Mouse (Mus musculus): ENCODE measurements around the gene Slfn8.

The Slfn8 gene

GRCm38 (mm10) chr11:83020621-83021020 lies at the start of gene Slfn8:
Gene Slfn8 (minus strand): TSS chr11:83020810.
- no peaks in the 10 kb centered on the region for H3K9me3 ChIP-seq (ENCODE audit: low read length)
- H3K4me1 ChIP-seq (replicated peaks; ENCODE audit: low read depth, low read length) = peaks cover 8% of the 10 kb centered on the region
- TF ChIP-seq NANOG (IDR thresholded peaks at IDR 0.05; ENCODE audit: borderline replicate concordance, low read length) (no peak), CTCF (conservative IDR thresholded peaks at IDR 0.05; ENCODE audit: low read length) (no peak), POU5F1 (IDR thresholded peaks at IDR 0.05; ENCODE audit: borderline replicate concordance, low read length) (no peak)
- peaks cover 8% of the 10 kb centered on the region for H3K27me3 ChIP-seq (ENCODE audit: insufficient read depth, low read length)
- H3K36me3 ChIP-seq (ENCODE audit: insufficient read depth, low read length) = no peaks in the 10 kb centered on the region
- H3K4me3 ChIP-seq (replicated peaks; ENCODE audit: low read length) = peak within 1 kb of the TSS; percentile 64

GRCm38 (mm10) chr11:83067982-83068694 lies 47.5 kb upstream of the Slfn8 start:
- TF ChIP-seq CTCF (conservative IDR thresholded peaks at IDR 0.05; ENCODE audit: low read length) = peak; percentile 72
- TF ChIP-seq NANOG (IDR thresholded peaks at IDR 0.05; ENCODE audit: borderline replicate concordance, low read length) = no peak
- Histone ChIP-seq H3K36me3 (ENCODE audit: insufficient read depth, low read length) (no peaks in the 10 kb centered on the region), H3K9me3 (ENCODE audit: low read length) (peaks cover 6% of the 10 kb centered on the region; the same call in 1 of the 2 replicates), H3K4me1 (replicated peaks; ENCODE audit: low read depth, low read length) (peaks cover 3% of the 10 kb centered on the region; the same call in 1 of the 2 replicates), H3K4me3 (replicated peaks; ENCODE audit: low read length) (no peak overlapping the region), H3K27me3 (ENCODE audit: insufficient read depth, low read length) (peaks cover 19% of the 10 kb centered on the region)

GRCm38 (mm10) chr11:83066640-83067531 lies 46.3 kb upstream of the Slfn8 start:
- H3K9me3 ChIP-seq (ENCODE audit: low read length) = peaks cover 6% of the 10 kb centered on the region; the same call in 1 of the 2 replicates
- no peaks in the 10 kb centered on the region for H3K36me3 ChIP-seq (ENCODE audit: insufficient read depth, low read length)
- H3K27me3 ChIP-seq (ENCODE audit: insufficient read depth, low read length) = peaks cover 19% of the 10 kb centered on the region
- no peak overlapping the region for H3K4me3 ChIP-seq (replicated peaks; ENCODE audit: low read length)
- TF ChIP-seq POU5F1 (IDR thresholded peaks at IDR 0.05; ENCODE audit: borderline replicate concordance, low read length) (no peak), CTCF (conservative IDR thresholded peaks at IDR 0.05; ENCODE audit: low read length) (no peak), NANOG (IDR thresholded peaks at IDR 0.05; ENCODE audit: borderline replicate concordance, low read length) (no peak)
- H3K4me1 ChIP-seq (replicated peaks; ENCODE audit: low read depth, low read length) = peaks cover 3% of the 10 kb centered on the region; the same call in 1 of the 2 replicates

DNA sequence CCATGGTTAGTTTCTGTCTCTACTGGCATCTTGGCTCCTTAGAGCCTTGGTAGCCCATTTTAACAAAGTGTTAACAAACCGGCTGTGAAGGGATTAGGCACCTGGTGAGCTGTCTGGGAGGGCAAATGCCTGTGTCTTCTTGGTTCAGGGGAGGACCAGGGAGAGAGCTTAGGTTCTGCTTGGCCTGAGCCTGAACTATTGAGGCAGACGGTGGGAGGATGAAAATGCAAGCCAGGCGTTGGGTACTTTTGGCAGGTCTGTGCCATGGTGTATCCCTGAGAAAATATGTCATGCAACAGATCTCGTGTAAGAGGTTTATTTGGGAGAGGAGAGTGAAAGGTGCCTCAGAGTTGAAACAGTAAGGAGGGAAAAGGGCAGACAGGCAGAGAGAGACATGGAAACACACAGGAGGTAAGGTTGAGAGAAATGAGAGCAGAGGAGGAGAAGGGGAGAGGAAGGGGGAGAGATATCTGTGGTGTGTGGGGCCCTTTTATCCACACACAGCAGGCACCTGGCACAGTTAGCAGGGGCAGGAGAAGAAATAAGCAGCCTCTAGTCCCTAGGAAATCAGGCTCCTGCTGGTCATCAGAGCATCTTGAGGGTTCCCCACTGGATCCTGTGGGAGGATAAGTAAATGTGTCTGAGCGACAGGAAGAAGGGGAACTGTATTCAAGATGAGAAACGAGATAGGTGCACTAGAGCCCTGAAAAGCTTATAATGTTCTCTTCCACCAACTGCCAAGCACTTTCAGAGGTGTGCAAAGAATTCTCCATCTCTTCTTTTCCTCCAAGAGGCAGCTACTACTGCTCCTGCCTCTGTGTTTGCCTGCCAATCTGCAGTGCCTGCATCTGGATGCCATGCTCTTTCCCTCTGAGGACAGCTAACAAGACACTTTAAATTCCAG lies 45.1 kb upstream of the Slfn8 start:
- Histone ChIP-seq H3K27me3 (ENCODE audit: insufficient read depth, low read length) (peaks cover 19% of the 10 kb centered on the region), H3K4me1 (replicated peaks; ENCODE audit: low read depth, low read length) (peaks cover 3% of the 10 kb centered on the region; the same call in 1 of the 2 replicates), H3K36me3 (ENCODE audit: insufficient read depth, low read length) (no peaks in the 10 kb centered on the region), H3K9me3 (ENCODE audit: low read length) (peaks cover 5% of the 10 kb centered on the region; the same call in 1 of the 2 replicates), H3K4me3 (replicated peaks; ENCODE audit: low read length) (no peak overlapping the region)
- TF ChIP-seq CTCF (conservative IDR thresholded peaks at IDR 0.05; ENCODE audit: low read length) (no peak), NANOG (IDR thresholded peaks at IDR 0.05; ENCODE audit: borderline replicate concordance, low read length) (no peak), POU5F1 (IDR thresholded peaks at IDR 0.05; ENCODE audit: borderline replicate concordance, low read length) (no peak)

DNA sequence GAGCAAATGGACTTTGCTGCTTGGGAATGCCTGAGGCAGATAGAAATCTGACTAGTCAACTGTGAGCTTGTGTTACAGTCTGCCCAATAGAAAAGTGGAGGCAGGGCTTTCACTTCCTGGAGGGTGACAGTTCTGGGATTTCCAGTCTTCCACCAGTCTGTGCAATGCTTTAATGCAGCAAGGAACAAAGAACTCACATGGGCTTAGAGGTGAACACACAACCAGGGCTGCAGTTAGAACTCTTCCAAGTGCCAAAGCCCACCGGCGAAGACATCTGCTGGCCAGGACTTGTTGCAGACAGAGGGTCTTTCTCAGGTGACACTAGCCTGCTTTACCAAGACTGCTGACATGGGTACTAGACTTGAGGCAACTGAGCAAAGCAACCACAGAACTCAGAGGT lies 44.3 kb upstream of the Slfn8 start, which contains the start of gene Slfn2:
Slfn2 (plus strand) TSS at position 167 of the 400 bp plus-strand sequence.
- Histone ChIP-seq H3K4me3 (replicated peaks; ENCODE audit: low read length) (no peak within 1 kb of the TSS), H3K4me1 (replicated peaks; ENCODE audit: low read depth, low read length) (no peaks in the 10 kb centered on the region), H3K27me3 (ENCODE audit: insufficient read depth, low read length) (peaks cover 19% of the 10 kb centered on the region), H3K9me3 (ENCODE audit: low read length) (no peaks in the 10 kb centered on the region), H3K36me3 (ENCODE audit: insufficient read depth, low read length) (no peaks in the 10 kb centered on the region)
- TF ChIP-seq CTCF (conservative IDR thresholded peaks at IDR 0.05; ENCODE audit: low read length) (no peak), NANOG (IDR thresholded peaks at IDR 0.05; ENCODE audit: borderline replicate concordance, low read length) (no peak), POU5F1 (IDR thresholded peaks at IDR 0.05; ENCODE audit: borderline replicate concordance, low read length) (no peak)

GRCm38 (mm10) chr11:83063941-83064349 lies 43.3 kb upstream of the Slfn8 start:
- no peaks in the 10 kb centered on the region for H3K36me3 ChIP-seq (ENCODE audit: insufficient read depth, low read length)
- TF ChIP-seq NANOG (IDR thresholded peaks at IDR 0.05; ENCODE audit: borderline replicate concordance, low read length) = no peak
- no peak for TF ChIP-seq CTCF (conservative IDR thresholded peaks at IDR 0.05; ENCODE audit: low read length)
- TF ChIP-seq POU5F1 (IDR thresholded peaks at IDR 0.05; ENCODE audit: borderline replicate concordance, low read length) = no peak

GRCm38 (mm10) chr11:83063126-83063525 lies 42.5 kb upstream of the Slfn8 start:
- H3K9me3 ChIP-seq (ENCODE audit: low read length) = no peaks in the 10 kb centered on the region
- no peak overlapping the region for H3K4me3 ChIP-seq (replicated peaks; ENCODE audit: low read length)
- no peaks in the 10 kb centered on the region for H3K36me3 ChIP-seq (ENCODE audit: insufficient read depth, low read length)
- no peak for TF ChIP-seq NANOG (IDR thresholded peaks at IDR 0.05; ENCODE audit: borderline replicate concordance, low read length)
- no peaks in the 10 kb centered on the region for H3K4me1 ChIP-seq (replicated peaks; ENCODE audit: low read depth, low read length)
- H3K27me3 ChIP-seq (ENCODE audit: insufficient read depth, low read length) = peaks cover 19% of the 10 kb centered on the region

More at GRCm38 (mm10) chr11:83063941-83064349, 43.3 kb upstream of the Slfn8 start:
- peaks cover 19% of the 10 kb centered on the region for H3K27me3 ChIP-seq (ENCODE audit: insufficient read depth, low read length)
- H3K9me3 ChIP-seq (ENCODE audit: low read length) = no peaks in the 10 kb centered on the region
- no peak overlapping the region for H3K4me3 ChIP-seq (replicated peaks; ENCODE audit: low read length)
- H3K4me1 ChIP-seq (replicated peaks; ENCODE audit: low read depth, low read length) = no peaks in the 10 kb centered on the region

Measured in E14TG2a.4 (cell line).